Mouse (Mus musculus) thymus, postnatal 25 days (tissue): ENCODE data around the gene Olfr136.

ENCODE experiments used
- DNase-seq: peaks from one replicate; pipeline ENCODE4 v3.0.0; 2022

The Olfr136 gene

GRCm38 (mm10) chr17:38329531-38329930 lies at the start of gene Olfr136:
Gene Olfr136, plus strand, starts transcription at chr17:38329831.
- no peak for DNase-seq

- DNase-seq, result no peak
Observed at GRCm38 (mm10) chr17:38307470-38307869, 22.2 kb upstream of the Olfr136 start, which contains the start of gene Olfr137. Gene Olfr137, minus strand, starts transcription at chr17:38307570.
